Mouse (Mus musculus) liver, adult 2 months (tissue): ENCODE data around the gene Cadm1. TPM values are rescaled to one million over a fixed set of nuclear protein-coding genes. Genes with fewer than 3 reads are reported as not detected.
A peak's percentile ranks its signal among the peaks of the same experiment; 100 is the strongest.

Experiments used
- DNase-seq: peaks from one replicate; pipeline ENCODE4 v3.0.0-alpha.2; 2011; ENCODE audit warnings: low read depth, low spot score; ENCODE audit errors: extremely low read depth
- H3K27ac ChIP-seq: fragments of 200-500 bp; replicated peaks from 2 replicates; pipeline ENCODE4 v1.5.1; 2012; ENCODE audit warnings: low read depth, mild to moderate bottlenecking, control low read depth, inconsistent platforms, low read length; ENCODE audit not compliant: insufficient read depth
- H3K27me3 ChIP-seq: fragments of 200-500 bp; 2 replicates; pipeline ENCODE4 v1.6.1; 2012; ENCODE audit warnings: mild to moderate bottlenecking, moderate library complexity, low read length, inconsistent platforms; ENCODE audit not compliant: control insufficient read depth, insufficient read depth
- H3K36me3 ChIP-seq: fragments of 200-500 bp; 2 replicates; pipeline ENCODE4 v1.6.1; 2012; ENCODE audit warnings: low read length, inconsistent platforms; ENCODE audit not compliant: control insufficient read depth, insufficient read depth
- H3K4me1 ChIP-seq: fragments of 200-500 bp; 2 replicates; pipeline ENCODE4 v1.6.1; 2011; ENCODE audit warnings: low read length; ENCODE audit not compliant: control insufficient read depth, insufficient read depth
- H3K4me3 ChIP-seq: fragments of 200-500 bp; 2 replicates; pipeline ENCODE4 v1.5.1; 2011; ENCODE audit warnings: low read depth, mild to moderate bottlenecking, control low read depth, low read length, moderate library complexity; ENCODE audit not compliant: insufficient read depth
- H3K79me2 ChIP-seq: fragments of 200-500 bp; 2 replicates; pipeline ENCODE4 v1.6.1; 2012; ENCODE audit warnings: inconsistent platforms, mild to moderate bottlenecking, low read length, moderate library complexity; ENCODE audit not compliant: control insufficient read depth, insufficient read depth
- H3K9ac ChIP-seq: fragments of 200-500 bp; 2 replicates; pipeline ENCODE4 v1.6.1; 2012; ENCODE audit warnings: low read depth, mild to moderate bottlenecking, control low read depth, inconsistent platforms, low read length
- CTCF ChIP-seq: fragments of 200-500 bp; IDR thresholded peaks from 2 replicates; pipeline ENCODE4 v1.5.1; 2011; ENCODE audit warnings: low read depth, low read length, control low read depth
- POLR2A ChIP-seq: fragments of 200-500 bp; IDR thresholded peaks from 2 replicates; pipeline ENCODE4 v1.6.1; 2011; ENCODE audit warnings: low read length, control low read depth; ENCODE audit not compliant: insufficient read depth; ENCODE audit errors: extremely low read depth
- WGBS: fragments of 180-500 bp; shearing (Covaris S2); methylation state at CpG from one replicate; pipeline ENCODE4 v1.1.7; 2018; 5-methylcytosine and 5-hydroxymethylcytosine counted together
- polyA plus RNA-seq: library from polyadenylated mRNA; depleted of rRNA; stranded (reverse); fragments of >200 nt; gene quantifications from 2 replicates; pipeline ENCODE4 v1.2.3, GENCODE M21; 2012
- total RNA-seq: library from RNA; depleted of rRNA; stranded (reverse); fragments of >200 nt; gene quantifications from 2 replicates; pipeline ENCODE4 v1.2.3, GENCODE M21; 2014

Cadm1 gene
- total and polyA plus RNA-seq, 2 experiments: 12.5 to 21.4 TPM

- H3K27me3 ChIP-seq: no peaks in the 10 kb centered on the region
- TF ChIP-seq CTCF: no peak
- TF ChIP-seq POLR2A: no peak
- no peaks in the 10 kb centered on the region for H3K4me1 ChIP-seq
- no peak overlapping the region for H3K27ac ChIP-seq
- H3K79me2 ChIP-seq: no peaks in the 10 kb centered on the region; the same call in 1 of the 2 replicates
- no peak for DNase-seq
- 94% methylated on average over 16 of the region's 16 CpGs for WGBS
- H3K4me3 ChIP-seq: no peak overlapping the region
- no peaks in the 10 kb centered on the region for H3K36me3 ChIP-seq
- no peak overlapping the region for H3K9ac ChIP-seq
These were observed 186.9 kb downstream of the Cadm1 start for GRCm38 (mm10) chr9:47716883-47717282.

- Histone ChIP-seq H3K9ac (no peak overlapping the region), H3K27me3 (no peaks in the 10 kb centered on the region), H3K27ac (no peak overlapping the region), H3K4me1 (no peaks in the 10 kb centered on the region), H3K4me3 (no peak overlapping the region), H3K79me2 (no peaks in the 10 kb centered on the region), H3K36me3 (no peaks in the 10 kb centered on the region)
- WGBS: 91% methylated on average over 3 of the region's 3 CpGs
- DNase-seq: no peak
- TF ChIP-seq CTCF (no peak), POLR2A (no peak)
These were observed 197.6 kb downstream of the Cadm1 start for GRCm38 (mm10) chr9:47727611-47728010.

DNA sequence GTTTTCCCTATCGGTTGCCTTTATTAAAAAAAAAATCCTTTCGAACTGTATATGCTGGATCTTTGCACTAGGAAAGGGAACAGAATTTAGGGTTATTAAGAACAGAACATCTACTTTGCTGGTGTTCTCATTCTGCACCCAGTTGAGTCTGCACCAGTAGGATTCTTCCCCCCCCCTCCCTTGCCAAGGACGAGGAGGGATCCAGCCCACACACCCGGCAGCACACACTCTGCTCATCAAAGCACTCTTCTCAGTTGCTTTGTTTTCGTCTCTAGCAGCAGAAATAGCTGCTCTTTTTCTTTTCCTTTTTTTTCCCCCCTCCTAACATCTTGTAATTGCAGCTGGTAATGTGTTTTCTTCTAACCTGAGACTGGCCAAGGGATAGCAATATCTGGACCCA lies 198.9 kb downstream of the Cadm1 start:
- H3K4me1 ChIP-seq: no peaks in the 10 kb centered on the region
- 80% methylated on average over 5 of the region's 5 CpGs for WGBS
- no peaks in the 10 kb centered on the region for H3K36me3 ChIP-seq
- DNase-seq: no peak
- no peak overlapping the region for H3K27ac ChIP-seq
- no peak overlapping the region for H3K4me3 ChIP-seq
- no peak overlapping the region for H3K9ac ChIP-seq
- no peaks in the 10 kb centered on the region for H3K27me3 ChIP-seq
- H3K79me2 ChIP-seq: no peaks in the 10 kb centered on the region
- TF ChIP-seq CTCF: no peak
- TF ChIP-seq POLR2A: no peak

DNA sequence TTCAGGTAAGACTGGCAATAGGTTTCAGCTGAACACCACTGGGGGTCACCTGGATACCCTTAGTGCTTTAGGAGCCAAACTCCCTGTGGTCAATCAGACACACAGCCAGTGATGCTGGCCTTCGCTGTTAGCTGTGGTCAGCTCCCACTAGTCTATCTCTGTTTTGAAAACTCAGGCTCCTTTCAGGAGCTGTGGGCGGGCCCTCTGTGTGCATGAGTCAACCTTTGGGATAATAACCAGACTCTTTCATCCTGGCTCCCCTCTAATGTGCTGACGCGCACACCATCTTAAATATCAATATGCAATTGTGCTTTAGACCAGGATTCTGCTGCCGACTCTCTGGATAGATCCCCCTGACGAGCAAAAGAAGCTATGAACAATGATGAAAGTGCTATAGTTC lies 200.3 kb downstream of the Cadm1 start:
- no peak for TF ChIP-seq CTCF
- TF ChIP-seq POLR2A: no peak
- no peaks in the 10 kb centered on the region for H3K4me1 ChIP-seq
- H3K36me3 ChIP-seq: no peaks in the 10 kb centered on the region
- WGBS: 94% methylated on average over 6 of the region's 6 CpGs
- no peak for DNase-seq
- no peak overlapping the region for H3K4me3 ChIP-seq
- no peak overlapping the region for H3K27ac ChIP-seq
- no peak overlapping the region for H3K9ac ChIP-seq
- H3K27me3 ChIP-seq: no peaks in the 10 kb centered on the region
- H3K79me2 ChIP-seq: no peaks in the 10 kb centered on the region

DNA sequence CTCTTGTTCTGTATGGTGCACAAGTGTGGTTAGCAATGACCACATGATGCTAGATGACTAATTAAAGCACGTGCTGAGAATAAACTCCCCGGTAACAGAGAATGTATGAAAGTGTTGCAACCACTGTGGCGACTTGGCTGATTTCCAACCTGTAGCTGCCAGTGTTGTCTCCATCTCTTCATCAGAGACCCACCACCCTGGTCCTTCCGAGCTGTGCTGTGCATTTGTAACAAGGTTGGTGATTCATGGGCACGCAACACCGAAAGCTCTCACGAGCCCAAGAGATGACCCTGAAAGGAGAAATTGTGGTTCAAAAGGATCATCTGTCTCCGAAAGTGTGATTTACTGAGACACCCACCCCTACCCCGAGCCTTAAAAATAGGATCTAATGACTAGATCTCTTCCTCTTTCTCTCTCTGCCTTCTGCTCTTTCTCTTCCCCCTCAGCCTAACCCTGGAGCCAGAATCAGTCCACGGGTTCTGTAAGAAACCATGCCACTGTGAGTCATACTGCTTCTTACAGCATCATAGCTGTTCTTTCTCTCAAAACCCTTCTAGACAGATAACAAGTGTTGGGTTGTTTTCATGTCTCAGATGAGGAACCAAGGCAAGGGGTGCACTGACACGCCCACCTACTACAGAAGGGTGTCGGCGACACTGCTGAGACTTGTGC lies 203.9 kb downstream of the Cadm1 start:
- H3K27ac ChIP-seq: 0 out of 2 replicates have a peak overlapping the region, but pooled peaks have one; percentile 10
- H3K36me3 ChIP-seq: no peaks in the 10 kb centered on the region
- H3K79me2 ChIP-seq: no peaks in the 10 kb centered on the region
- H3K27me3 ChIP-seq: no peaks in the 10 kb centered on the region
- no peak overlapping the region for H3K4me3 ChIP-seq
- no peak overlapping the region for H3K9ac ChIP-seq
- no peaks in the 10 kb centered on the region for H3K4me1 ChIP-seq
- WGBS: 81% methylated on average over 13 of the region's 13 CpGs
- peak; percentile 54 for DNase-seq
- no peak for TF ChIP-seq POLR2A

- H3K79me2 ChIP-seq: no peaks in the 10 kb centered on the region
- DNase-seq: no peak
- H3K9ac ChIP-seq: no peak overlapping the region
- H3K27ac ChIP-seq: no peak overlapping the region
- no peaks in the 10 kb centered on the region for H3K27me3 ChIP-seq
- no peak overlapping the region for H3K4me3 ChIP-seq
- TF ChIP-seq CTCF (no peak), POLR2A (no peak)
- WGBS: 89% methylated on average over 5 of the region's 5 CpGs
- no peaks in the 10 kb centered on the region for H3K36me3 ChIP-seq
- no peaks in the 10 kb centered on the region for H3K4me1 ChIP-seq
These were observed 204.9 kb downstream of the Cadm1 start for GRCm38 (mm10) chr9:47734905-47735304.
